Mouse (Mus musculus) neural tube, embryonic 12.5 days (tissue): ENCODE results near the gene Traf1. TPM values are rescaled to one million over a fixed set of nuclear protein-coding genes. Genes with fewer than 3 reads are reported as not detected.

Source experiments
- polyA plus RNA-seq: library from polyadenylated mRNA; unstranded; fragments of >200 nt; fragmentation: Nextera tagmentation; extraction: Ambion mirVana; gene quantifications from 2 replicates; pipeline ENCODE4 v1.2.1, GENCODE M21; 2016

Gene Traf1
- polyA plus RNA-seq, 1 experiment from 2014 or later, result 0.53 TPM

Other genes starting within 250 kb of the Traf1 start
- gene Gapvd1, start 206.5 kb downstream of the Traf1 start, polyA plus RNA-seq, result 121 and 125 TPM in 2 replicates
- 638 and 654 TPM in 2 replicates for gene Hspa5, start 189.8 kb downstream of the Traf1 start, polyA plus RNA-seq
- 20.4 and 25.0 TPM in 2 replicates for gene Rabepk, start 161.9 kb downstream of the Traf1 start, polyA plus RNA-seq
- 72.1 and 79.0 TPM in 2 replicates for gene Fbxw2, start 135.5 kb downstream of the Traf1 start, polyA plus RNA-seq
- gene Gm34653, start 128.8 kb downstream of the Traf1 start, polyA plus RNA-seq, result 0.11 TPM in 1 of 2 replicates, not detected in the other
- not detected in 2 replicates for gene Cutal, start 87.4 kb downstream of the Traf1 start, polyA plus RNA-seq
- 94.5 and 94.9 TPM in 2 replicates for gene Psmd5, start 86.8 kb downstream of the Traf1 start, polyA plus RNA-seq
- gene Phf19, start 47.7 kb downstream of the Traf1 start, polyA plus RNA-seq, result 1.1 and 1.3 TPM in 2 replicates
- gene Hc, start 99.7 kb upstream of the Traf1 start, polyA plus RNA-seq, result 0.14 and 0.44 TPM in 2 replicates
- 0.19 and 0.24 TPM in 2 replicates for gene AI182371, start 139.8 kb upstream of the Traf1 start, polyA plus RNA-seq
- 20.0 and 21.7 TPM in 2 replicates for gene Cntrl, start 147.7 kb upstream of the Traf1 start, polyA plus RNA-seq
- 345 and 414 TPM in 2 replicates for gene Rab14, start 239.3 kb upstream of the Traf1 start, polyA plus RNA-seq